Mouse (Mus musculus) lung, postnatal 36 days (tissue): ENCODE data around the gene Tuba1a.
A peak's percentile ranks its signal among the peaks of the same experiment; 100 is the strongest.
"Not testable (repeated sequence)": the region's sequence is repeated elsewhere in the genome, so short reads cannot be mapped to it uniquely, and the experiment has no call there.

ENCODE experiments used
- DNase-seq: peaks from one replicate; pipeline ENCODE4 v3.0.0; 2022; ENCODE audit warnings: mixed read lengths

Gene Tuba1a

GRCm38 (mm10) chr15:98954425-98955253 is 1.1 kb upstream of the Tuba1a start:
- DNase-seq: no peak

DNA sequence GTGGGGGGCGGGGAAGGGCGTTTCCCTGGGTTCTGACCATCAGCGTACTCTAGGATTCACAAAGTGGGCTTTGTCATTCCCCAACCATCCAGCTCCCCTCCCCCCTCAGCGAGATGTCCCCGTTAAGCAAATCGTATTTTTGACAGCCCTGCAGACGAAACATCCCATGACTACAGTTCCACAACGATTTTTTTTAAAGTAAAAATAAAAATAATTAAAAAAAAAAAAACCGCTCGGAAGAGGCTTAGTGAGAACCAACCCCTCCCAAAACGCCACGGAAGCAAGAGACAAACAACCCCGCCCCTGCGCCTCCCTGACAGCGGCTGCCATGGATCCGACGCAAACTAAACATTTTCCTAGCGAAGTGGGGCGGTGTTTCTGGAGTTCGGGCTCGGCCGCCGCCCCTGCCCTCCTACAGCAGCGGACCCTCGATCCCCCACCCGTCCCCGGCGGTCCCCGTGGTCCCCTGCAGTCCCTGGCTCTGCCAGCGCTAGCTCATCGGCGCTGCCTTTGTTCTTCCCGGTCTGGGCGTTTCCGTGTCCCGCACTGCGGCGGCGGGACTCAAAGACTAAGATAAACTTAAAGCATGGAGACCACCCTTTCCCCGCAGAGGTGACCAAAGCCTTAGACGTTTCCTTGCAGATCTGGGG is 627 bp downstream of the Tuba1a start:
- peak; percentile 87 for DNase-seq

DNA sequence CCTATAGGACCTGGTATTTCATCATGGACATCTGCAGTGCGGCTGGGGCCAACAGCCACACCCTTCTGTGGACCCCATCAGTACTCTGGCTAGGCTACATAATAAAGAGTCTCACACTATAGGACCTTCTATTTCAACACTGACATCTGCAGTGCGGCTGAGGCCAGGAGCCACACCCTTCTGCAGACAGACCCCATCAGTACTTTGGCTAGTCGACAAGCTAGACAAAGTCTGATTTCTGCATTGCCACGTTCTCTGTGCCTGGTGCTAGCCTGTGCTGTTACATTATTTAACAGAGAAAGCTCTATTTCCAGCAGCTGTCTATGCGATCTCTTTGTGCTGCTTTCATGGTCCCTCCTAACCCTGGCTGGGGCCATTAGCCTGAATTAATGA is 1.4 kb downstream of the Tuba1a start:
- DNase-seq: no peak

DNA sequence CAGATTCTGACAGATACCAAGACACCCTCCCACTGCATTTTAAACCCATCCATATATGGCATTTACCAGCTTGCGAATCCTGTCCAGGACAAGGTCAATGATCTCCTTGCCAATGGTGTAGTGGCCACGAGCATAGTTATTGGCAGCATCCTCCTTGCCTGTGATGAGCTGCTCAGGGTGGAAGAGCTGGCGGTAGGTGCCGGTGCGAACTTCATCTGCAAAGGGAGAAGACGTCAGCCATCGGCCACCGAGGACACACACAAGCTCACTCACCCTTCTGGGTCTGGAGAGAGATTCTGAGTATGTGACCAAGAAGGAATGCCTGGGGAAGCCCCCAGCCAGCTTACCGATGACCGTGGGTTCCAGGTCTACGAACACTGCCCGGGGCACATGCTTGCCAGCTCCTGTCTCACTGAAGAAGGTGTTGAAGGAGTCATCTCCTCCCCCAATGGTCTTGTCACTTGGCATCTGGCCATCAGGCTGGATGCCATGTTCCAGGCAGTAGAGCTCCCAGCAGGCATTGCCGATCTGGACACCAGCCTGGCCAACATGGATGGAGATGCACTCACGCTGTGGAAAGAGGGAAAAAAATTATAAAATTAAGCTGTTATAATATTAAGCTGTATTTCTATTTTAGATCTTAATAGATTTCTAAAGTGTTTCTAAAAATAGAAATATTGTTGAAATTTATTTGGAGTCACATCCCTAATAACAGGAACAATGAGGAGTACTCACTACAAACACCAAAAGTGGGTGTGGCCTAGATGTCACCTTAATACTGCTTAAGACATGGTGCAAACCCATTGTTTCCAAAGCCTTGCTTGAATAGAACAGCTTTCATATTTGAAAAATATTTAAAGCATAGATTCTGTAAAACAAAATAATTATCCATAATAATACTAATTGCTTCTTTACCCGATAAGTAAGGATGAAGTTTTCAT is 2.1 kb downstream of the Tuba1a start:
- not testable (repeated sequence) for DNase-seq

DNA sequence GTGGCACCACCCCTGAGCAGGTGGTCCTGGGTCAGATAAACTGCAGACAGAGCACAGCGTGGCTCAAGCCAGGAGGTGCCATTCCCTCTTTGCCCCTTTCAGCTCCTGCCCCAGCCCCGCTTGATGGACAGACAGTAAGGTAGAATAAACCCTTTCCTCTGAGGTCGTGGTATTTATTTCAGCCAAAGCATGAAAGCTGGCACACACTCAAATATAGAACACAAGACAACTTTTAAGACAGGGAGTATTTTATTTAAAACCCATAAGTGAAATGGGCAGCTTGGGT is 4.0 kb downstream of the Tuba1a start:
- no peak for DNase-seq

DNA sequence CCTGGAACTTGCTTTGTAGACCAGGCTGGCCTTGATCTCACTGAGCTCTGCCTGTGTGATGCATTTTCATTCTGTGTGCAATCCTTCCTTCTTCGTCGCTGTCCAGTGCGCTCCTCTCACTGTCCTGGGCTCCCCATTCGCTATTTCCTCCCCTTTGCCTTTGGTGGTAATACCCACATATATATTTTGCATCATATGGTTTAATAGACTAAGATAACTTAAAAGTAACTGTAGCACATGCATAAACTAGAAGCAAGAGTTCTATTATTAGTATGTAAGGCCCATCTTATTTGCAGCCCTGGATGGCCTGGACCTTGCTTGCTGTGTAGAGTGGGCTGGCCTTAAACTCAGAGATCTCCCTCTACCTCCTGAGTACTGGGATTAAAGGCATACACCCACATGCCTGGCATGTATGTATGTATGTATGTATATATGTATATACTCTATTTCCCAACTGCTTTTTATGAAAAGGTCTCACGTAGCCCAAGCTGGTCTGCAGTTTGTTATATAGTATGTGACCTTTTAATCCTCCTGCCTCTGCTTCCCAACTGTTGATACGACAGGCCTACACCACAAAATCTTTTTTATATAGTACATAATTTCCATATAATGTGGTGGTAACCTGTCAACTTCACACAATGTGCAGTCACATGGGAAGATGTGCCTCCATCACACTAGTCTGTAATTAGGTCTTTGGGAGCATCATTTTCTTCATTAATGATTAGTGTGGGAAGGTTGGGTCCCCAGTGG is 4.5 kb downstream of the Tuba1a start:
- no peak for DNase-seq

DNA sequence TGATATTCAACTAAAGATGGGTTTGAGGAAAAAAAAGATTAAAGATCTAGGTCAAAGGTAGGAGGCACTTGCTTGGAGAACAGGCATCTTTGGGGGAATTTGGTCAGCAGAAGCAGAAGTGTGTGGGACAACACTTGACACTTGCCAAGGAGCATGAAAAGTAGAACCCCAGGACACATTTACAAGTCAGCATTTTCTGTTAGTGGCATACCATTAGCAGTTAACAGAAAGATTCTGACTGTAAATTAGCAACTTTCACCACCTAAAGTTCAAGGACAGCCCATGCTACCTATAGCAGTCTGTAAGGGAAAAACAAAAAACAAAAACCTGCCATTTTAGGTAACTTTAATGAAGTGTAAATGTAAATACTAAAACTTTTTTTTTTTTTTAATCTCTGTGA is 5.1 kb downstream of the Tuba1a start:
- DNase-seq: no peak

- no peak for DNase-seq
Measured at GRCm38 (mm10) chr15:98947884-98948283, 5.6 kb downstream of the Tuba1a start.

GRCm38 (mm10) chr15:98943133-98943532 is 10.4 kb downstream of the Tuba1a start:
- no peak for DNase-seq

DNA sequence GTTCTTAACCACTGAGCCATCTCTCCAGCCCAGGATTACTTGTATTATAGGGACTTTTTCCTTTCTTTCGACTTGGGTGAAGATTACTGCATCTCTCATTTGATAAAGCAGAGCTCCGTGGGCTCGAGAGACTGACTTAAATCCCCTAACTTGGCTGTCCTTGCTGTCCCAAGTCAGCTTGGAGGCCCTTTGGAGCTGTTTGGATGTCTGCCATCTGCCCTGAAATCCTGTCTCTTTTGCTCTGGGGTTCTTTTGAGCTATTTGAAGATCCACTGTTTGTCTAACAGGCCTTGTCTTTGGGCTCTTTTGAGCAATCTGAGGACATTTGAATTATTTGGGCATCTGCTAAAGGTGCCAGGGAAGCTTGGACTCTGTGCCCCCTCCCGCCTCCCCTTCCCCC is 11.4 kb downstream of the Tuba1a start:
- DNase-seq: no peak

DNA sequence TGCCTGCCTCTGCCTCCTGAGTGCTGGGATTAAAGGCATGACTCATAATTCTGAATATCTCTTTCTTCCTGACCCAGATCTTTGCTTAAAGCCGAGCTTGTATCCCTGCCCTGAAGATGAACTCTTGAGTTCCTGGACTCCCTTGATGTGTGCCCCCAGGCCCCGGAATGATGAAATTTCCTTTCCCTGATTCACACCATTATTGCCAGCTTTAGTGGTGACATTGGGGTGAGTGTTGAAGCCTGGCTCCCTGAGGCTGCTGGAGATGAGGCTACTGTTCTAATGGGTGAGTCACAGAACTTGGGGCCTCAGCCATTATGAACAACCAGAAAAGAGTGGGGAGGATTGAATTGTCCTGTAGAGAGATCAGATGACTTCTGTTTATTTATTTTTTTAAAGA is 12.0 kb downstream of the Tuba1a start:
- no peak for DNase-seq

DNA sequence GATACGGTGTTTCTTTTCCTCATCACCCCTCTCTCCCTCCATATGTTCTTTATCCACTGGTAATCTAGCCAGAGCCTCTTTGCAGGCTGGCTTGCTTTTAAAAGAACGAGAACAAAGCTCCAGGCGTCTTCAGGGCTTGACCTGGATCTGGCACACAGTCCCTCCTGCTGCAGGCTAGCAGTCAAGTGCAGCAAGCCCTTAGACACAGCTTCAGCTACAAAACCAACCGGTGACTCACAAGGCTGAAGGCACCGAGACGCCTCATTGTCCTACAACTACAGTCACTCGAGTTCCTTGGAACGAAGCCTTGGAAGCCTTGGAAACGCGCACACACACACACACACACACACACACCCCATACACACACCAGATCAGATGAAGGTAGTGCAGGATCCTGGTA is 12.7 kb downstream of the Tuba1a start:
- DNase-seq: no peak

DNA sequence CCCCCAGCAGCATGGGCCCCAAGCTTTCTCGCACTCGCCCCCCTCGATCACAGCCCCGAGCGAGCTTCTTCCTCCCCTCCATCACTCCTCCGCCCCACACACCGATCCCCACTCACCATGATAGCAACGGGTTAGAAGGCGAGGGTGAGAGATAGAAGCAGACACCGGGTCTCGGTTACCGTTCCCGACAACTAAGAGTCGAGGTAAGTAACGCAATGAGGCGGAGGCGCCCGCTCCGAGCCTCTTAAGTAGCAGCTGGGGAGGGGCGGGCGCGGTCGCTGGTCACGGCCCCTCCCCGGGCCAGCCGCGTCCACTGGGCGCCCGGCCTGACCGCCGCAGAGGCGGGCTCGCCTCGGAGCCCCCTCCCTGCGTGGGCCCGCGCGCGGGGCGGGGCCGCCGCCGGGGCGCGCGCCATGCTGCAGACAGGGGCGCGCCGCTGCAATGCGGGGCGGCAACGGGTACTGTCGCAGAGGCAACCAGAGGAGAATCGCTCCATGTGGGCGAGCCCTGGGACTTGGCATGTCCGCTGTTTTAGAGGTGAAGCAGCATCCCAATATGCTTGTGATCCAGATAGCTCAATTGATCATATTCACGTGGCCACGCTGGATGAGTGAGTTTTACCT is 19.2 kb downstream of the Tuba1a start, which contains the start of gene Tuba1b:
TSS of gene Tuba1b (minus strand) at position 349 of the 623 bp plus-strand sequence.
- DNase-seq: peak; percentile 95

DNA sequence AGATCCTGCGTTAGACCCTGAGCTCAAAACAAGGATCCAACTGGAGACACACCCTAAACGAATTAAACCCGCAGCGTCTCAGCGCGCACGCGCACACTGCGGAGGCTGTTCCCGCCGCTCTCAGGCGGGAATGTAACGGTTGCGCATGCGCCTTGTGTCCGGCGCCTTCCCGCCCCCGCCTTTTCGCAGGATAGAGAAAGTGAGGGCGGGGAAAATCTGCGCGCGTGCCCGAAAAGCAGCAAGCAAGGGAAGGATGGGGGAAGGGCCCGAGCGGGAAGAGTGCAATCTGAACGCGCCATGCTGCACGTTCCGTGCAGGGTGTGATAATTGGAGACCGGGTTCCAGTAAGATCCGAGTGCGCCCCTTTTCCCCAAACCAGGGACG is 19.7 kb downstream of the Tuba1a start:
- DNase-seq: peak; percentile 98

GRCm38 (mm10) chr15:98933004-98933671 is 20.4 kb downstream of the Tuba1a start:
- not testable (repeated sequence) for DNase-seq

- DNase-seq: peak; percentile 67
Measured at GRCm38 (mm10) chr15:98930998-98931397, 22.5 kb downstream of the Tuba1a start.

DNA sequence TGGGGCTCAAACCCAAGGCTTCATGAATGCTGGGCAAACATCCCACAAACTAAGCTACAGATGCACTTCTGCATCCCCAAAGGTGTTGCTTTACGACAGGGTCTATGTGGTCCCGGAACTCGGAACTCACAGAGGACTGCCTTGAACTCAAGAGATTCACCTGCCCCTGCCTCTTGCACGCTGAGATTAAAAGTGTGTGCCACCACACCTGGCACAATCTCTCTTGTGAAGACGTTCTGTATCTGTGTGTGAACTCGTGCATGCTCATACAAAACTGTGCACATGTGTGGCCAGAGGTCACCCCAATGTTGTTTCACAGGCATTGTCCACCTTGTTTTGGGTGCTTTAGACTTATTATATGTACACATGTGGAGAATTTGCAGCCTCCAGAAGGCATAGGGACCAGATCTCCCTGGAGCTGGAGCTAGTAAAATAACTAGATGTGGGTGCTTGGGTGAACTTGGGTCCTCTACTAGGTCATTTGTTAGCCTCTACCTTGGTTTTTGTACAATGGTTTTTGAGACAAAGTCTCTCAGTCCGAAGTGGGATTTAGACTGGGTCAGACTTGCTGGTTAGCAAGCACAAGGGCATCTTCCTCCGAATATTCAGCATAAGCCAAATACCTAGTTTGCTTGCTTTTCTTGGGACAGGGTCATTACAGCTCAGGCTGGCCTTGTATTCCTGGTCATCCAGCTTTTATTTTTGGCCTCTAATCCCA is 23.3 kb downstream of the Tuba1a start:
- DNase-seq: no peak

DNA sequence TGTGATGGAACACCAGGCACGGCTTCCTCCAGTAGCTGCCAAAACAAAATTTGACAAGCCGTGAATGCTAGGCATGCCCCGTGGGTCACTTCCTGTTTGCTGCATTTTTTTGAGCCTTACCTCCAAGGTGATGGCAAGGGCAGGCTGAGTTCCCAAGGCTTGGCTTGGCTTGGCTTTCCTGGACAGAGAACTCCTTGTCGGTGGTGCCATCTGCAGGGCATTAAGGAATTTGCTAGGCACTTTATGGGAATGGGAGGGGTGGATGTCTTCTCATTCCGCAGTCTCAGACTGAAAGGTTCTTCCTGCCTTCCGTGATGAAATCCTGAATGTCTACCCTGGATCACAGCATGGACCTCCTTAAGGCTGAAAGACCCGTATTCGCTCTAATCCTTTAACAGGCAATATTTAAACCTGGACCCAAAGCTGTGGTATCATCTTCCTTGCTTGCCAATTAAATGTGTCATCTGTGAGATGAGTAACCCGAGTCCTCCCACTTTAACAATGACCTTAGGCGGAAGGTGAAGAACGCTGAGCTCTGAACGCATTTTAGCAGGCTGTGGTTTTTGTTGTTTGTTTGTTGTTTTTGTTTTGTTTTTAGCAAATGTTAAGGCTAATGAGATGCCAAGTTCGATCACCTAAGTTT is 24.8 kb downstream of the Tuba1a start:
- DNase-seq: peak; percentile 90

GRCm38 (mm10) chr15:98927566-98927965 is 25.9 kb downstream of the Tuba1a start:
- DNase-seq: no peak

DNA sequence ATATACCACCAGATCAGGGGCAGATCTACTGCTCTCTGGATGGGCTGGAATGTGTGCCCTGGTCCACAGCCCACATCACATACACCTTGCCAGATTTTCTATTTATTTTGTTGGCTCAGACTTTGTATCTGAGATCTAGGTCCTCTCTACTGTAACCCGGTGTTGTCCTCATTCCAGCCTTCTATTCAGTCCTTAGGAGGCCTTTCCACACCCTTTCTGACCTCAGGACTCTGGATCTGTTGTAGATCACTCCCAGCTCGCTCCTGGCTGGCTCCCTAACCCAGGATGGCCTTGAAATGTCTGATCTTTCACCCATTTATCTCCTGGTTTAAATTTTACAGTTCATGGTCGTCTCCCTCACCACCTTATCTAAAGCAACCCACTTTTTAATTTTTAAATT is 28.8 kb downstream of the Tuba1a start:
- DNase-seq: no peak
